Mouse (Mus musculus) heart, adult 8-10 months (tissue): ENCODE results near the gene Dnajc19. TPM values are rescaled to one million over a fixed set of nuclear protein-coding genes. Genes with fewer than 3 reads are reported as not detected.
A peak's percentile ranks its signal among the peaks of the same experiment; 100 is the strongest.
"Not testable (repeated sequence)": the region's sequence is repeated elsewhere in the genome, so short reads cannot be mapped to it uniquely, and the experiment has no call there.

Source experiments
- DNase-seq: peaks from one replicate; pipeline ENCODE4 v3.0.0; 2022; ENCODE audit warnings: low spot score
- total RNA-seq, 4 experiments: library from RNA; stranded (reverse); gene quantifications; 2 replicates each; pipeline ENCODE4 v1.2.4; 2022

The Dnajc19 gene
- total RNA-seq: 100 to 1,000 TPM; 134 to 161 (median 146) TPM

DNA sequence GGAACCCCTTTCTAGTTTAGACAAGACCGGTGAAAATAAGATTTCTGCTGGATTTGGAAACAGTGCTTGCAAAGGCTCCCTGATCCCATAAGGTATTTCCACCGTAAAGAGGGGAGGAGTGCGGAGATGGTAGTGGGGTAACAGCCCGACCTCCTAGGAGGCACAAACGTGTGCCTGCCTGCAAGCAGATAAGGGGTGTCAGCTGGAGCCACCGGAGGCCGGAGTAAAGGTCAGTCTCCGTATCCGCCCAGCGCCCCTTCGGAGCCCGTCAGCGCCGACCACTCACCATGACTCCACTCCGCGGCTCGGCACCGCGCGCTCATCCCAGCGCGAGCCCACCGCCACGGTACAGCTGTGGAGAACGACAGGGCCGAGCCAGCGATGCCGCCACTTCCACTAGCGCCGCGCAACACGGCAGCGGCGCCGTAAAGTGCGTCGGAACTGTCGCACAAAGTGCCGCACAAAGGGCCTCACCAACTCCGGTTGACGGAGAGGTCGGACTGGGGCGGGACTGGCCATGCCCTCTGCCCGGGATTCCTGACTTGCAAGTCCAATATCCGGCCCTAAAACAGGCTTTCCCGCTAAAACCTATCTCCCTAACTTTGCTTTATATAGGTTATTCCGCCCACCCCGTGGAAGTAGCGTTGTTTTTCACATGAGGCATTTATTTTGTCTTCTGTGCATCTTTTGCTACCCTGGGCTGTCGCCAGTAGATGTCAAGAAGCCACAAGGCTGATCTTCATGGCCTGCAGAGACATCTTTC is at the start of gene Dnajc19:
Gene Dnajc19 (minus strand): TSS at position 422 of the 763 bp plus-strand sequence.
- DNase-seq: peak; percentile 95

DNA sequence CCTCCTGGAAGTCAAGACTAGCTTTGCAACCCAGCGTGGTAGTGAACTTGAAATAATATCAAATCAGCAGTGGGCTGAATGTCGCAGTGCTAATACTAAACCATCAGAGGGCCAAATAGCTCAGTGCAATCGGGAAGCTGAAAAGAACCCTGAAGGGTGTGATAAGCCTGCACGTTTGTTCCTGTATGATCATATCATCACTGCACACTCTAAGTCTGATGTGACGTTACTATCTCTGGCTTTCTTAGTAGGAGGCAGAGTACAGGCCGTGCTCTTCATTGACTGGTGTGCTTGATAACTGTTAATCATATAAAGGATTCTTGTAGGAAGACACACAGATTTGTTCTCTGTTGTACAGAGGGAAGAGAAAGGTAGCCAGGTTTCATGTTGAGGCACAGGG is 48.8 kb upstream of the Dnajc19 start:
- DNase-seq: no peak

- DNase-seq: no peak
Measured at GRCm38 (mm10) chr3:34121311-34121710, 40.2 kb upstream of the Dnajc19 start.

DNA sequence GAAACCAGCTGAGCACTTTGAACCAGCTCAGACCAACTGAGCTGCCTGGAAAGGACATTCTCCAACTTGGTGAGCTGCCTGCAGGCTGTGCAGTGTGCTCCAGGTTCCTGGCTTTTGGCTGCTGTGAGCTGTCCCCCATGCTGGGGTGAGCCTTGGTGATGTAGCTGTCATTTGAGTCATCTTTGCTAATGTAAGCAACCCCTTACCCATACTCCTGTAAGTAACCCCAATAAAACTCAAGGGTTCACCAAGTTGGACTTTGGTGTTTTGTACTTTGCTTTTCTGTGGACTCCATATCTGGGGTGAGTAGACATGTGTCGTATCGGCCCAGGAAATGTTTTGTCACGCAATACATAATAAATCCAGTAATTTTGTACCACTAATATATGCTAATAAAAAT is 39.7 kb upstream of the Dnajc19 start:
- DNase-seq: no peak

GRCm38 (mm10) chr3:34119869-34120268 is 38.7 kb upstream of the Dnajc19 start:
- DNase-seq: no peak

- DNase-seq: no peak
Measured at GRCm38 (mm10) chr3:34115806-34116205, 34.7 kb upstream of the Dnajc19 start.

GRCm38 (mm10) chr3:34111941-34112685 is 31.0 kb upstream of the Dnajc19 start:
- DNase-seq: no peak

GRCm38 (mm10) chr3:34107631-34108030 is 26.5 kb upstream of the Dnajc19 start:
- DNase-seq: no peak

GRCm38 (mm10) chr3:34106421-34106820 is 25.3 kb upstream of the Dnajc19 start:
- DNase-seq: no peak

DNA sequence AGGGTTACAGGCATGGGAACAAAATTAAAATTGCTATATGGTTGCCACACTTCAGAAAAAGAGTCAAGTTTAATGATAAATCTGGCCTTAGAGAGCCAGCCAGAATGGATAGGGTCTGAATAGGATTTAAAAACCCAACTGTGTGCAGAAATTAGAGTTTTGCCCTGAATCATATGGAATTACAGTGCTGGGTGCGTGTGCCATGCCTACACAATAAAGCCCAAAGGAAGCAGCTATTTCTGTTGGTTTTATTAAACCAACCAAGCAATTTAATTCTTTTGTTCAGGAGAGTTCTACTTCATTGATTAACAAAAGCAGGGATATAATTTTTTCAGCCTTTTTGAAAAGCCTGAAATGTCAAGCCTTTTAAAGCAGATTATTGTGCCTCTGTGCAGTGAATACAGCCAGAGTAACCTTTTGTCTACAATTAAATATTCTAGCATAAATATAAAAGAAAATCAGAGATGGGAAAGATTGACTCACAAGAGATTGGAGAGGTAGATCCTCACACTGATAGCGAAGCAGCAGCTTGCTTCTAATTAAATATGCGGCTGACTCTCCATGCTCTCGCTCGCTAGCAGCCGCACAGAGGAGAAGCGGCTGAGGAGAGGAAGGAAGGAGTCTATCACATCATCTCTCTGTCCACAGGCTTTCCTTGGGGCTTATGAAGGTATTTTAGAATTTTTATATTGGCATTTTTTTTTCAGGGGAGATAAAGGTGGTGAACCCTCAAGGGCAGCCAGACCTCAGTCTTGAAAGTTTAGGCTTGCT is 23.0 kb upstream of the Dnajc19 start:
- no peak for DNase-seq

- no peak for DNase-seq
Measured at GRCm38 (mm10) chr3:34102891-34103290, 21.8 kb upstream of the Dnajc19 start.

- no peak for DNase-seq
Measured at GRCm38 (mm10) chr3:34083655-34084054, 2.5 kb upstream of the Dnajc19 start.

GRCm38 (mm10) chr3:34081929-34082328 is 808 bp upstream of the Dnajc19 start:
- DNase-seq: no peak

- no peak for DNase-seq
Measured at GRCm38 (mm10) chr3:34076058-34076759, 4.9 kb downstream of the Dnajc19 start.

DNA sequence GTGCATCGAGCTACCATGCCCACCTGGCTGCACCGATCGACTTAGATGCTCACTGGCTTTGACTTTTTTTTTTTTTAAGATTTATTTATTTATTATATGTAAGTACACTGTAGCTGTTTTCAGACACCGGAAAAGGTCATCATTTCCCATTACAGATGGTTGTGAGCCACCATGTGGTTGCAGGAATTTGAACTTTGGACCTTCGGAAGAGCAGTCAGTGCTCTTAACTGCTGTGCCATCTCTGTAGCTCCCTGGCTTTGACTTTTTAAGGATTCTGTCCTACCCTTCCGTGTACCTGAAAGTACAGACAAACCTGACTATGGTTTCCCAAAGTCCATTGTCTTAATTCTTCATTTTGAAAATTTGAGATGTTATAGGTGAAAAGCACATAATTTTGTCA is 8.4 kb downstream of the Dnajc19 start:
- DNase-seq: no peak

GRCm38 (mm10) chr3:34068943-34069342 is 12.2 kb downstream of the Dnajc19 start:
- DNase-seq: not testable (repeated sequence)

GRCm38 (mm10) chr3:34062352-34062751 is 18.8 kb downstream of the Dnajc19 start:
- no peak for DNase-seq

DNA sequence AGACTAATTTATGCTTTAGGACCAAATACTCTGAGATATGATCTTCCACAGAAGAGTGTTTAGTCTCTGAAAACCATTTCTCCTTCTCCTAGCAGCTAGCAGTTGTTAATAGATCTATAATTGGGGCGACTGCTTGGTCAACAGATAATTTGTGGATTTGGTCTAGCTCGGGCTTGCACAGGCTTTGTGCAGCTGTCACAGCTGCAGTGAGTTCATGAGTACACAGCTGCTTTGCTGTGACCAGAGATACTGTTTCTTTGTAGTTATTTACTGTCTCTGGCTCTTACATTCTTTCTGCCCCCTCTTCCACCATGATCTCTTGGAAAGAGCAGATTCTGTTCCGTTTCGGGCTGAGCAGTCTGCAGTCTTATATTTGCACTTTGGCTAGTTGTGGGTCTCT is 39.1 kb downstream of the Dnajc19 start:
- no peak for DNase-seq

GRCm38 (mm10) chr3:34035706-34036105 is 45.4 kb downstream of the Dnajc19 start:
- DNase-seq: no peak

DNA sequence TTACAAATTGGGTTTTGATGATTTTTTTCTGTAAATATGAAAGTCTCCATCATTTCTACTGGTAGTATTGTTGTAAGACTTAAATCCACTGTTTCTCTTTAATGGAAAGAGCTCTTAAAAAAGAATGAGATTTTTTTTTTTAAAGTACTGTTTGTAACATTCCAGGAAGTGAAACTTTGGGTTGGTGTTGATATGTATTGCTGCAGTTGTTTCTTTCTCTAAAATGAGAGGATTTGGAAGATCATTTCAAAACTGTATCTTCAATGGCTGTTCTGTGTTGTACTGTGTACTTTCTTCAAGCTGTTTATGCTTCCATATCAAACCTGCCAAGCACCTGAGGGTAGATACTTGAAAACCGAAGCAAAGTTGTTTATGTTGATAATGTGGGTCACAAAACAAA is 46.3 kb downstream of the Dnajc19 start:
- no peak for DNase-seq

GRCm38 (mm10) chr3:34033720-34034364 is 47.3 kb downstream of the Dnajc19 start:
- DNase-seq: no peak
